Mouse (Mus musculus): ENCODE measurements at regions not wholly inside any gene's neighbourhood (a gene's known extent, or its start where the extent isn't known, plus 50 kb on each side); places are given as distances from the start of the nearest gene placed in this dataset.

DNA sequence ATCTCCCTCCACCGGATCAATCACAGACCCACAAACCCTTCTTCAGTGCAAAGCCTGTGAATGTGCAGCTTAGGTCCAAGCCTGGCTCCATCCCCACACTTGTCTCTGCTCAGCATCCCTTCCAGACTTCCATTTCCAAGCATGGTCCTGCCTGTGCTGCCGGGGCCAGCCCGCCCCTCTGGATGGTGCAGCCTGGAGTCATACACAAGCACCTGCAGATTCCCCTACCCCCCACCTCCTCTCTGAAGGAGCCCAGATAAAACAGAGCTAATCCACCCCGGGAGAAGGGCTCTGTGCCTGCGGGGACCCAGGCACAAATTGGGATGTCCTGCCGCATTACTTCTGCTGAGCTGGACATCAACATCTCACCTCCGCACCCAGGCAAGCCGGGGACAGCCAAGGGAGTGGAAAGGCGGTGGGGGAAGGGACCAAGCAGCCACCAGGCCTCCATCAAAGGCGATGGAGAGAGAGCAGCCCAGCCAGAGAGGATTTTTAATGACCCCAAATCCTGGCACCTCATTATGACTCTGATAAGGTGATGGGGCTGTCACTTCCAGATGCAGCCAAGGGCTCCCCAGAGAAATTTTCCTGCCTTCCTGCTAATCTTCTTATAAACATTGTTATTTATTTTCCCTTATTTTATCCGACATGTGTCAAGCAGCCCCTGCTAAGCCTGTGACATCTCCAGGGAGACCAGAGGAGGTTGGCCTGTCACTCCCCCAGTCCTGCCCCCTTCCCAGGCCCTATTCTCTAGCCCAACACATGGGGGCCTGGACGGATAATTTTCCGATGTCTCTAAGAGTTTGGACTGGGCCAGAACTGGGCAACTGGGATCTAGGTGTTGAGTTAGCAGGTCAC lies 105.5 kb upstream of the Unc5b start:
- no peak for DNase-seq (ENCODE audit: low read depth, low spot score)

DNA sequence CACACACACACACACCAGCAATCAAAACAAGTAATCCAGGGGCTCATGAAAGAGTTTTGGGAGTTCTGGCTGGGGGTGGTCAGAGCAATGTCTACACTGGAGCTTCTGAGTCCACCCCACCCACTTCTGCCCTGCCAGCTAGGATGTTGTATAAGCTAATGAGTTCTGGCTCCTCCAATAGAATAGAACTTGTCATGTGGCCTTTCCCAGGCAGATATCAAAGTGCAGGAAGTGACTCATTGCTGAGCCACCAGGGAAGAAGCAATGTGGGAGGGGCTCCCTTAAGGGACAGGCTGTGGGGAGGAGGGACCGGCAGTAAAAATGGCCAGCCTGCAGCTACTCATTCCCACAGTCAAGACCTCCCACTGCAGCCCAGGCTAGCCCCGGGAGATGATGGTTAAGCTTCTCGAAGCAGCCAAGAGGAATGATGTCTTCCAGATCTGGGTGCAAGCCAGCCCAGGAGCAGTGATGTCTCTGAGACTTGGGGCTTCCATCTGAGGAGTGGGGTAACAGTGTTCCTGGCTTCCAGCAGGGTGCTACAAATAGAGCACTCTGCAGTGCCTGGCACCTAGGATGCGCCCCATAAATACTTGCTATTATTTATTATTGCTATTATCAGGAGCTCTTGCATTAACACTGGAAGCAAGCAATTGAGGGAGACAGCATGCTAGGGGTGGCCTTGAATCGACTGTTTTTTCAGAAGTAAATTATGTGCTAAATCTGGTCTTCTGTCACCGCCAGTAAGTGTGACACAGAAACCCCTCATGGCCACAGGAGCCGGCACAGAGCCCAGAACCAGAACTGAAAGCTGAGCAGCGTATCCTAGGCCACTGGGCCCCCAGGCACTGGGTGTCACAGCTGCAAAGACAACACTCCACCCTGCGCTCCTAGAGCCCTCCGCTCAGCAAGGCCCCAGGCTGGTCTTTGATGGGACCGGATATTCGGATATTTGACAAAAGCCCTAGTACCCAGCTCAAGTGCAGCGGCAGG lies 103.2 kb upstream of the Unc5b start:
- no peak for DNase-seq (ENCODE audit: low read depth, low spot score)

DNA sequence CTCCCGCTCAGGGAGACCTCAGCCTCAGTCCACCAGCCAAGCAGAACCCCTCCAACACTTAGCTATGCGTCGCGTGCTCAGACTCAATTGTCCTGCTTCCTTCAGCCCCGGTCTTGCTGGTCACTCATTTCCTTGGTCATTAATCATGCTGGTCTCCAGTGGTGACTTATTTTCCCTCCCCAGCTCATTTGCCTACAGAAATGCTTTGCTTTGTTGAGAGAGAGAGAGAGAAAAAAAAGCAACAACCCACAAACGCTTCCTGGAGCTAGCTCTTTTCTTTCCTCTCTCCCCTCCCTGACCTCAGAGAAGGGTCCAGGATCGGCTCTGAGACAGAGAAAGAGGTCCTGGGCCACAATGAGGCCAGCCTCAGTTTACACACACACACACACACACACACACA lies 102.5 kb upstream of the Unc5b start:
- no peak for DNase-seq (ENCODE audit: low read depth, low spot score)

DNA sequence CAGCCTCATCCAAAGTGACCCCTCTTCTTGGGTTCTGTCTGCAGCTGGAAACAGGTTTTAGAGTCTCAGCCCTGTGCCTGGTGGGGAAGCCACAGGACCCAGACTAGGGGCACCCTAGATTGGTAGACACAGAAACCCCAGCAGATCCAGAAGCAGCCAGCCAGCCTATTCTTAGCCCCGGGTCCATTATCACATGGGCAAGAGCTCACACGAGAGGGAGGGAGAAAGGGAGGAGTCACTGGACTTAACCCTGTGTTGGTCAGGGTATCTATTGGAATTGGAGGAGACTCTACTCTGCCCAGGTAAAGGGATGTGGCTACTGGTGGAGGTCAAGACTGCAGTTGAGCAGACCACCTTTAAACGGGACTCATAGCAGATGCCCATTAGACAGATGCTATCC lies 101.5 kb upstream of the Unc5b start:
- DNase-seq (ENCODE audit: low read depth, low spot score): no peak

DNA sequence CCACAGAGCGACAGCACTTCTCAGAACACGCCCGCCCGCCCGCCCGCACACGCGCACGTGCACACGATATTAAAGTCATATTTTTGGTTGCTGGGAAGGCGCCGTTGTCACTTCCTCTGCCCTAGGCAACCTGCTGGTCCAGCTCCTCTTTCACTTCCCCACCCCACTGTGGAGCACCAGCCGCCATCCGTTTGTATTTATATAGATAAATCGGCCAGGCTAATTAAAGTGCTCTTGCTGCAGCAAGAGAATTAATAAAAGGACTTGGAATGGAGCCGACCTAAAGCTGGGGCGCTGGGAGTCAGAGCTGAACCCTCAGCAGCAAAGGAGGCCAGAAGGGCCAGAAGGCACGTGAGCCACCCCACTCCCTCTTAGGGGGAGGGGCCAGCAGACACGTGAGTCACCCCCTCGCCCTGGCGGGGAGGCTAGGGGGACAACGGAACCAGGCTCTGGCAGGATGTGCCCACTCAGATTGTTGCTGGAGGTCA lies 100.6 kb upstream of the Unc5b start:
- no peak for DNase-seq (ENCODE audit: low read depth, low spot score)

DNA sequence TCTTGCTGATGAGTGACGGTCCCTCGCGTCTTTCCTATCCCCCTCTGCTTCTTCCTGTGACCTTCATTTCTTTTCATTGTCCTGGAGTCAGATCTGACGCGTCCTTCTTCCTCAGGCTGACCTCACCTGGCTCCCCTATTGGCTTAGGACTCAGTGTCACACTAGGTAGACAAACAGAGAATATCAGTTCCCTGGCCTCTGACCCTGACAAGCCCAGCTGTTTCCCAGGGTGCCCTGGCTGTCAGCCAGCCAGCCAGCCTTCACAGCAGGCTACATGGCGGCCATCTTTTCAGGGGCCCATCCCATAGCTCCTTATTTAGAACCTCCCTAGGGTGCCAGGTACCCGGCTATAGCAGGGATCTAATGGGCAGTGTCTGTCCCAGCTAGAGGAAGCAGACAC lies 97.3 kb upstream of the Unc5b start:
- DNase-seq (ENCODE audit: low read depth, low spot score): no peak

DNA sequence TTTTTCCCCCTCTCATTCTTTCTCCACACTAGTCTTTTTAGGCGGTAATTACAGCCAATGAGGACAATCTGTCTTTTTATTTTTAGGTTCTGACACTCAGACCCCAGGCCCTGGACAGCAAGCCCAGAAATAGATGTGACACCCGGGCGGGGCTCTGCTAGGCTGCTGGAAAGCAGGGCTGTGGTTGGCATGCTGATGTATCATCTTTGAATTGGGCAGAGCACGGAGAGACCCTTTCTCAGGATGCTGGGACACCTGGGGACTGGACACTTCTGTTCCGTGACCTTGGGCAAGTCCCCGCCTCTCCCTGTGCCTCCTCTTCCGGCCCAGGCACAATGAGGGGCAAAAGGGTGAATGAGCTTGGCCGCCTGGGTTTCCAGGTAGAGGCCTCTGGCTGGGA lies 96.8 kb upstream of the Unc5b start:
- no peak for DNase-seq (ENCODE audit: low read depth, low spot score)

DNA sequence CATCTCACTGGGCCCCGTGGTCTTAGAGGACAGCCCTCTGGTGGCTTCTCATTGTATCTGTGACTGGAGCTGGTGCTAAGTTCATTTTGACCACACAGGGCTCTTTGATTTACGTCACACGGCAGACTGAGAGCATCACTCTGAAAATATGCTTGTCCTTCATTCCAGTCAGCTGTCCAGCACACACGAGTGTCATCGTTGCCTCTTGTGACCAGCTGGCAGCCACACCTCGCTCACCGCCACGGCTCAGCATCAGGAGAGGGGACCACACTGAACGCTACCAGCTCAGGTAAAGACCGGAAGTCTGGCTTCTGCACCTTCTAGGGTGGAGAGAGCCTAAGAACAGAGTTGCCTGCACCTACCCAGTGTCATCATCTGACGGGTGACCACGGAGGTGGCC lies 95.3 kb upstream of the Unc5b start:
- no peak for DNase-seq (ENCODE audit: low read depth, low spot score)

DNA sequence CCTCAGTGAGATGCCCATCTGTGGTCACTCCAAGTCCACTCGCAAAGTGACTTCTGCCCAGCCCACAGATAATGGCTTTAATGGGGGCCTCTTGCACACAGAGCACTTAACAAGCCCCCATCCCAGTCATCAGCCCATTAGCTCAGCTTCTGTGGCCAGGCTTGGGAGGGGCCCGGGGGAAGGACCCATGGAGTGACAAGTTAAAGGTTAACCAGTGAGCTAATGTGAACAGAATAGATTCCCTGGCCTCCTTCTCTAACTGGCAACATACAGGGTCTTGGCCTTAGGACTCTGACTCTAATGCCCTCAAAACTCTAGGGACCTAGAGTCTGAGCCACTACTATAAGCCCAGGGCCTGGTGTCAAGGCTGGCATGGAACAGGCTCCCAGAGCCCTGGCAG lies 94.3 kb upstream of the Unc5b start:
- no peak for DNase-seq (ENCODE audit: low read depth, low spot score)

DNA sequence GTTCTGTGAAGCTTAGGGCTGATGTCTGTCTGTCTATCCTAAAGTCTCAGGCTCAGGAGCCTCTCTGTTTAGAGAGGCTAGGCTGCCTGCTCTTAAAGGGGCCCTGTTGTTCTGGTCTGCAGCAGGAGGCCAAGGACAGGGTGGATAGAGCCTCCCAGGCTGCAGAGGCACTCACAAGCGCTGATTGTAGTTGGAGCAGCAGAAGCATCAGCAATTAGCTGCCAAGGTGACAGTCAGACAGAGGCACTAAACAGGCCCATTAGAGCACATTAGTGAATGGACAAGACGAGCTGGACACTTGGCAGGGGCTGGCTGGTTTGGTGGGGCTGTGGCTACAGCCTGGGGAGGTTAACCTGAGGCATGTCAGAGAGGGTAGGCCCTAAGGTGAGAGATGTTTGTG lies 93.8 kb upstream of the Unc5b start:
- DNase-seq (ENCODE audit: low read depth, low spot score): no peak

DNA sequence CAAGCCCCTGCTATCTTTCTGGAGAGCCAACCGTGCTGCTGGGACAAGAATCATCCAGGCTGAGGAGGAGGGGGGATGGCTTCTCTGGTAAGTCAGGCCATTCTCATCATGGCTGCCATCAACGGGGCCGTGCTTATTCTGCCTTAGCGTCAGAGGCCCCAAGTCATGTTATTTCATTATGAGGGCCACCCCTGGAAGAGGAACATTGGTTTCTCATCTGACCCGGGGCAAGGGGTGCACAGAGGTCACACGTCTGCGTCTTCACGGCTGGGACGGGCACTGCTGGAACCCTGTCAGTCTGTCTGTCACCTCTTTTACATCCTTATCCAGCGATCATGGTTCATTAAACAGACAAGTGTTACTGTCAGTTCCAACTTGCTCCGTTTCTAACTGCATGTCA lies 92.4 kb upstream of the Unc5b start:
- no peak for DNase-seq (ENCODE audit: low read depth, low spot score)

DNA sequence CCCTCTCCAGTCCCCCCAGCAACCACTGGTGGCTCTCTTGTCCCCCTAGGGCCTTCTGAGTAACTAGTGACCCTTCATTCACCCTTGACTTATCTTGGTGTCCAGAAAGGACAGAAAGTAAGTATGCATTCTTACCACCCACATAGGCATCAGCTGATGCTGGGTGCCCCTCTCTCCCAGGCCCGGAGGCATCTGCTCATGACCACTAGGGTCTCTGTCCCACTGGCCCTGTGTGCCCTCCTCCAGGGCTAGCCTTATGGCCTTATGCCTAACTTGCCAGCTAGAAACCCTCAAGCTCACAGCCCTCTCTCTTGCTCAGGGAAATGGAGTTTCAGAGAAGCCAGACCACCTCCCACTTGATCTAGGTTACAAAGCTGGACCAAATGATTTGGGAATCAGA lies 89.2 kb upstream of the Unc5b start:
- no peak for DNase-seq (ENCODE audit: low read depth, low spot score)

DNA sequence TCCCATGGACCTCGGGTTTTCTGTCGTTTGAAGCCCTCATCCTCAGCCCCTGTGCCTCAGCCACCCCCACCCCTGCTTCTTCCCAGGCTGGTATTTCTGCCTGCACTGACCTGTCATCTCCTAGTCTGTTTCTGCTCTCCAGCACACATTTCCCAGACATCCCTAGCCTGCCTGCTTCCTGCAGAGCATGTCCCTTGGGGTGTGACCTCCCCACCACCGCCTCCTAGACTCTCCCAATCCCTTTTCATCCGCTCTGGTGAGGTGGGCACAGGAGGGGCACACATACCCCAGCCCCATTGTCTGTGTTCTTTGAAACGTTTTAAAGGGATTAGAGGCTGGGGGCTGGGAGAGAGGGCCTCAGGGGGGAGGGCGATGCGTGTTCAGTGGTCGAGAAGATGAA lies 86.6 kb upstream of the Unc5b start:
- no peak for DNase-seq (ENCODE audit: low read depth, low spot score)

DNA sequence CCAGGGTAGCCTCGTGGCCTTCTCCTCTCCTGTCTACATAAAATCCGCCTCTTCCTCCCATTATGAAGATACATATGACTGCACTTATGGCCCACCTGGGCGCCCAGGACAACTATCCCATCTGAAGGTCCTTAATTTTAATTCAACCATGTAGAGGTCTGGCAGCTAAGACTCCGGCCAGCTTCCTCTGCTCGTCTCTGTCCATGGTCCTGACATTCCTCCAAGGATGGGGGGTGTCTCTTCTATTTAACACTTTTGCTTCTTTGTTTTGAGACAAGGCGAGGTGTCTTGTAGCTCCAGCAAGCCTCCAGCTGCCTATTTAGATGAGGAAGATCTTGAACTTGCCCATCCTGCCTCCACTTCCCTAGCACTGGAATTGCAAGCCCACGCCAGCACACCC lies 83.0 kb upstream of the Unc5b start:
- DNase-seq (ENCODE audit: low read depth, low spot score): peak; percentile 26

DNA sequence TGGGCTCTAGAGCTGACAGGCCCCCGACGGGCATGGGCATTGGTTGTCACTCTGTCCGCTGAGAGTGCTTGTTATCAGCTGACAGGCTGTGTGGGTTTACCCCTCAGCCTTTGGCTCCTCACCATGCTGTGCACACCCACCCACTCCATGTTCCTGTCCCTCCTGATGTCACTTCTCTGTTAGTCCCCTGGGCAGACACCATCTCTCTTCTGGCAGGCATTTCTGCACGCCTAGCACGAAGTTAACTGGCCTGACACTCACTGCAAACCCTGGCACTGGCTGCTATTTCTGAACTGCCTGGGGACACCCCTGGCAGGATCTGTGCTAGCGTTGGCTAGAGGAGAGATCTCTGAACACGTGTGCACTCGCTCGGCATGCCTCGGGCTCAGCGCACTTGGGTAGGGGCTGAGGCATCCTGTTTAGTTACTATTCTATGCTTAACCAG lies 82.1 kb upstream of the Unc5b start:
- no peak for DNase-seq (ENCODE audit: low read depth, low spot score)

DNA sequence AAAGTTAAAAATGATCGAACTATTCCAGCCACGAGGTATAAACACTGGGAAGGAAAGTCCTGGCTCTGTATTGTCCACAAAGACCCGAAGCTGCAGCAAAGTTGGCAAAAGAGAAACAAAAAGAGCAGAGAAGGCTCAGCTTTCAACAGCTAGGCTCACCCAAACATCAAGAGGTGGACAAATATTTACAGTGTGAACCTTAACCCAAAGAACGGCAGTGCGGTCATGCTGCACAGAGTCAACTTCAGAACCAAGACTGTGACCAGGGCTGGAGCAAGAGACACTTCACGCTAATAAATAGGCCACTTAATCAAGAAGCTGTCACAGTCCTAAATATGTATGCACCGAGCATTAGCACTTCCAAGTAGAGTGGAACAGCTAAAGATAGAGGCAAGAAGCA lies 73.0 kb upstream of the Unc5b start:
- no peak for DNase-seq (ENCODE audit: low read depth, low spot score)

DNA sequence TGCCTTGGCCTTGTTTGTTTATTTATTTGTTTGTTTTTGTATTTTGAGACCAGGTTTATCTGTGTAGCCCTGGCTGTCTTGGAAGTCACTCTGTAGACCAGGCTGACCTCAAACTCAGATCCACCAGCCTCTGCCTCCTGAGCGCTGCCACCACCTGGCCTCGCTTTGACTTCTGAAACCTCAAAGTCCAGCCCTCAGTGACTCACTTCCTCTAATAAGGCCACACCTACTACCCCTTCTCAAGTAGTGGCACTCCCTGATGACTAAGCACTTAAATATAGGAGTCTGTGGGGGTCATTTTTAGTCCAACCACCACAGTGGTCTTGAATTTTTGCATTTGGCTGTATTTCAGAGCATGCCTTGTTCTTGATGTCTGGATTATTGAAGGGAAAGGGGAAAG lies 69.6 kb upstream of the Unc5b start:
- no peak for DNase-seq (ENCODE audit: low read depth, low spot score)

DNA sequence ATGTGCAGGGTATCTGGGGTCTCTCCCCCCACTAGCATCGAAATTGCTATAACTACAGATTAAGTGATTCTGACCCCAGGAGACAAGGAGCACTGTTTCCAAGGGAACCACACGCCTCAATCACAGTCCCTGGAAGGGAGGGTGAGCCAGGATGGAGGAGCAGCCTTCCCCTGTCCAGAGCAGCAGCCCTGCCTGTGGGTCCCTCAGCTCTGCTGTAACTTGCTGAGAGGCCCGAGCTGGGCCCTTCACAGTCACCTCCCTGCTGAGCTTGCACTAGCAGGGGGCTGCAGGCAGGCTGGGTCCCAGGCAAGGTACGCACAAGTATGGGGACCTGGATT lies 62.4 kb upstream of the Unc5b start:
- no peak for DNase-seq (ENCODE audit: low read depth, low spot score)

DNA sequence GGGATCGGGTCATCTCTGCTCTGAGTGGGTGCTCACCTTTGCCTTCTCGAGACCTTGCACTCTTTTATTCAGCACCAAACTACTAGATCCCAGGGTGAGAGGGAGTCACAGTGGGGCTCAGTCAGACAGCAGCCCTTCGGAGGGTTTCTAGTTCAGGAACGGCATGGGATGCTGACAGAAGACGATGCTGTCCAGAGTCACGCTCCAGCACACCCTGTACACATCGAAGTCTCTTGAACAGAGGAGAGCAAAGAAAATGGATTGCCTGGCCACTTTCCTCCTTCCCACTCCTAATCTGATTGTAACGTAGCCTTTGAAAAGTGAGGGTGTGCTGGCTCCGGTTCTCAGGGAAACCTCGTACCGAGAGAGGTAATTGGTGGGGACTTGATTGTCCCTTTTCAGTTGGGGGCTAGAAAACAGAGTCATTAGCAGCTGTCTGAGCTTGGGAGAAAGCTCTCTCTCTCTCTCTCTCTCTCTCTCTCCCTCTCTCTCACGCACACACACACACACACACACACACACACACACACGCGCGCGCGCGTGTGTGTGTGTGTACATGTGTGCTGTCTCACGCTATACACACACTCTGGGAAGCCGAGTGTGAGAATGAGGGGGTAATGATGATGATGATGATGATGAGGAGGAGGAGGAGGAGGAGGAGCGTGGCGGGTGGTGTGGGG lies 61.9 kb upstream of the Unc5b start:
- no peak for DNase-seq (ENCODE audit: low read depth, low spot score)

DNA sequence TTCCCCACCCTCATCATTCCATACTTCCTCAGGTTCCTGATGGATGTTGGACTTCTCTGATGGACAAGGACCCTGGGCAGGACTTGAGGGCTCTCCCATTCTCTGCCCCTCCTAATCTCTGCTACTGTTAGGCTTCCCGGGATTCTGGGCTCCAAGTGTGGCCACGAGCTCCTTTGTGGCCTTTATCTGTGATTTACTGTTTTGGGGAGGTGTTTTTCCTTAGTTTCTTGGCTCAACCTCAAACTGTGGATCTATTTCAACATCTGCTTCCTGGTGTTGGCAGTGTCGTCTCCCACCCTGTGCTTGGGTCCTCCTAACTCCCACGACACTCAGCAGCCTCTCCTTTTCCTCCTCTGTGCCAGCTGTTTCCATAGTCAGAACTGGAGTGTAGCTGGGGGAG lies 61.3 kb upstream of the Unc5b start:
- no peak for DNase-seq (ENCODE audit: low read depth, low spot score)

DNA sequence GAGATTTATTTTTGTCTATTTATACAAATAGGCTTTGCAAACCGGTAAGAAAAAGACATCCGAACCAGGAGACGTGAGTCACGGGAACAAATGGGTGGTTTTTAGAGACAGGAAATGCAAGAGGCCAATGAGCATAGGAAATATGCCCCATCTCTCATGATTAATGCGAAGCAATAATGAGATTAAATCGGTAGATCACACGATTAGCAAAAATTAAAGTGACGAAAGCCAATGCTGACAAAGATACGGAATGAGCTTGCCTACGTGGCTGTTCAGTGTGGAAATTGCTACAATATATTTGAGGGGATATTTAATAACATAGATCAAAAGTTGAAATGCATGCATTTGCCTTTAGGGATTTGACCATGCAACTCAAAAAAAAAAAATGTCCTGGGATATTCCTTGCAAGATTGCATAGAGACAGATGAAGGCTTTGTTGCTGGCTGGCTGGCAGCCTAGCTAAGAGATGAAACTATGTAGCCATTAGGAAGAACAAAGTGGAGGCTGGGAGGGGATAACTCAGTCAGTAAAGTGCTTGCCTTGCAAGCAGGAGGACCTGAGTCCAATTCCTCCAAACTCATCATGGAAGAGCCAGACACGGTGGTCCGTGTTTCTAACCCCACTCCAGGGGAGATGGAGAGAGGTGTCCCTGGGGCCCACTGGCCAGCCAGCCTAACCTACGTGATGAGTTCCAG lies 60.2 kb upstream of the Unc5b start:
- no peak for DNase-seq (ENCODE audit: low read depth, low spot score)

DNA sequence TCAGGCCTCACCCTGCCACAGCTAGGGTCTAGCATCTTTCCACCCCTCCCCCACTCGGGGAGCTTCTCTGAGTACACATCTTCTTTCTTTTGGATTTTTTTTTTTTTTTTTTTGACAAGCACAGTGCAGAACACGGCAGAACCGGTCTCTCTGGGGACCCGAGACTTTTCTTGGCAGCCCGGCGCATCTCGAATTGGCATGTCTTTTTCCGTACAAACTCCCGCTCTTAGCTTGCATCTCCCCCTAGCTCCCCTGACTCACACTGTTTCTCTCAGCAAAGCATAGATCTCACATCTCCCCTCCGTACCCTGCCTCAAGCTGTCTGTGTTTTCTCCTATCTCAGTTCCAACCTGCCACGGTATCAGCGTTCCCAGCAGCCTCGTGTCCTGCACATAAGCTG lies 58.4 kb upstream of the Unc5b start:
- no peak for DNase-seq (ENCODE audit: low read depth, low spot score)

All from WW6 (cell line).